Mouse (Mus musculus) lung, postnatal 0 days (tissue): ENCODE results near the gene Sgcb. TPM values are rescaled to one million over a fixed set of nuclear protein-coding genes. Genes with fewer than 3 reads are reported as not detected.

Experiments used
- ATAC-seq: fragments of 200-750 bp; cut with Nextera tagmentation; 2 replicates; pipeline ENCODE4 v1.8.0; 2017; ENCODE audit warnings: moderate library complexity
- DNase-seq: peaks from one replicate; pipeline ENCODE4 v3.0.0-alpha.2; 2016; ENCODE audit warnings: low spot score
- H3K27ac ChIP-seq: fragments of 300-500 bp; sonication (generic); 2 replicates; pipeline ENCODE4 v1.5.1; 2014; ENCODE audit warnings: antibody characterized with exemption, mild to moderate bottlenecking, low read length, mixed read lengths
- H3K27me3 ChIP-seq: fragments of 300-500 bp; sonication (generic); replicated peaks from 2 replicates; pipeline ENCODE4 v1.6.1; 2014; ENCODE audit warnings: low read length, mixed read lengths; ENCODE audit not compliant: insufficient read depth
- H3K36me3 ChIP-seq: fragments of 300-500 bp; sonication (generic); 2 replicates; pipeline ENCODE4 v1.6.1; 2014; ENCODE audit warnings: low read length, mixed read lengths; ENCODE audit not compliant: insufficient read depth
- H3K4me1 ChIP-seq: fragments of 300-500 bp; sonication (generic); 2 replicates; pipeline ENCODE4 v1.6.1; 2014; ENCODE audit warnings: antibody characterized with exemption, low read depth, low read length, mixed read lengths; ENCODE audit not compliant: insufficient read depth
- H3K4me2 ChIP-seq: fragments of 300-500 bp; sonication (generic); replicated peaks from 2 replicates; pipeline ENCODE4 v1.6.1; 2014; ENCODE audit warnings: low read depth, mild to moderate bottlenecking, low read length, moderate library complexity, mixed read lengths
- H3K4me3 ChIP-seq: fragments of 300-500 bp; sonication (generic); 2 replicates; pipeline ENCODE4 v1.5.1; 2014; ENCODE audit warnings: low read depth, low read length
- H3K9ac ChIP-seq: fragments of 300-500 bp; sonication (generic); replicated peaks from 2 replicates; pipeline ENCODE4 v1.6.1; 2014; ENCODE audit warnings: low read depth, mild to moderate bottlenecking
- H3K9me3 ChIP-seq: fragments of 300-500 bp; sonication (generic); 2 replicates; pipeline ENCODE4 v1.6.1; 2016; ENCODE audit warnings: low read length, mixed read lengths
- CTCF ChIP-seq: IDR thresholded peaks from 2 replicates; pipeline ENCODE4 v1.5.1; 2016; ENCODE audit warnings: antibody characterized with exemption, mild to moderate bottlenecking
- EP300 ChIP-seq: IDR thresholded peaks from 2 replicates; pipeline ENCODE4 v1.6.1; 2016; ENCODE audit warnings: antibody characterized with exemption, mild to moderate bottlenecking, control low read depth
- WGBS: fragments of 180-500 bp; shearing (Covaris S2); extraction: QIAGEN DNeasy Blood & Tissue Kit; methylation state at CpG from one replicate; pipeline ENCODE4 v1.1.7; 2014; 5-methylcytosine and 5-hydroxymethylcytosine counted together
- polyA plus RNA-seq: library from polyadenylated mRNA; unstranded; fragments of >200 nt; fragmentation: Nextera tagmentation; extraction: Ambion mirVana; gene quantifications from 2 replicates; pipeline ENCODE4 v1.2.1, GENCODE M21; 2015

Sgcb gene
- polyA plus RNA-seq, 1 experiment from 2014 or later: 16.4 TPM

DNA sequence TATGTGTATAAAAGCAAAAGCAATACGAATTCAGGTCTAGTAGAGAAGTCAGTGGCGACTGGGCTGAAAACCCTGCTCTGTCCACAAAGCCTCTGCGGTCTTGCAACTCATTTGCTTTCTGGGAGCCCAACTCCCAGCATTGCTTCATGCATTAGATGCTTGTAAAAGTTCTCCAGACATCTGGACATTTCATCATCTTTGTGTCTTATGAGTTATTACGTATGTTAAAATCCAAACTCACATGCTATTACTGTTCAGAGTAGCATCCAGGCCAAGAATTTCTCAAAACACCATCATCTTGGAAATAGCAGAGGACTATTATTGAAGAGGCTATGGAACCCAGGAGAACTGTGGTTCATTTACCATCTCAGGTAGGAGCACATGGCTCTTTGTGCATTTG is 36.5 kb downstream of the Sgcb start:
- ATAC-seq (peak; percentile 67), DNase-seq (peak; percentile 70)
- Histone ChIP-seq H3K27me3 (no peaks in the 10 kb centered on the region), H3K9ac (no peak overlapping the region), H3K27ac (no peak overlapping the region), H3K4me3 (no peak overlapping the region), H3K4me2 (no peak overlapping the region), H3K9me3 (no peaks in the 10 kb centered on the region), H3K36me3 (no peaks in the 10 kb centered on the region), H3K4me1 (no peaks in the 10 kb centered on the region)
- 86% methylated on average over 4 of the region's 4 CpGs for WGBS
- TF ChIP-seq EP300 (no peak), CTCF (no peak)

- DNase-seq (no peak), ATAC-seq (no peak)
- Histone ChIP-seq H3K36me3 (no peaks in the 10 kb centered on the region), H3K9ac (no peak overlapping the region), H3K4me1 (no peaks in the 10 kb centered on the region), H3K27ac (no peak overlapping the region), H3K4me3 (no peak overlapping the region), H3K4me2 (no peak overlapping the region), H3K9me3 (no peaks in the 10 kb centered on the region), H3K27me3 (no peaks in the 10 kb centered on the region)
- WGBS: 76% methylated on average over 6 of the region's 6 CpGs
- TF ChIP-seq EP300 (no peak), CTCF (no peak)
These were observed 42.6 kb downstream of the Sgcb start for GRCm38 (mm10) chr5:73604964-73605363.

GRCm38 (mm10) chr5:73604542-73604941 is 43.0 kb downstream of the Sgcb start:
- ATAC-seq: no peak
- Histone ChIP-seq H3K4me1 (no peaks in the 10 kb centered on the region), H3K9me3 (no peaks in the 10 kb centered on the region), H3K4me3 (no peak overlapping the region), H3K36me3 (no peaks in the 10 kb centered on the region), H3K27ac (no peak overlapping the region), H3K9ac (no peak overlapping the region), H3K27me3 (no peaks in the 10 kb centered on the region), H3K4me2 (no peak overlapping the region)
- 85% methylated on average over 6 of the region's 6 CpGs for WGBS
- no peak for DNase-seq
- TF ChIP-seq CTCF: no peak
- TF ChIP-seq EP300: no peak

- DNase-seq (peak; percentile 12), ATAC-seq (no peak)
- WGBS: 64% methylated on average over 3 of the region's 3 CpGs
- no peak overlapping the region for H3K27ac ChIP-seq
- TF ChIP-seq CTCF (peak; percentile 58), EP300 (no peak)
- no peaks in the 10 kb centered on the region for H3K36me3 ChIP-seq
- no peaks in the 10 kb centered on the region for H3K27me3 ChIP-seq
- H3K4me3 ChIP-seq: no peak overlapping the region
- no peak overlapping the region for H3K4me2 ChIP-seq
- H3K9ac ChIP-seq: no peak overlapping the region
- H3K9me3 ChIP-seq: no peaks in the 10 kb centered on the region
- H3K4me1 ChIP-seq: no peaks in the 10 kb centered on the region
These were observed 44.7 kb downstream of the Sgcb start for GRCm38 (mm10) chr5:73602865-73603264.

- DNase-seq (no peak), ATAC-seq (no peak)
- Histone ChIP-seq H3K36me3 (no peaks in the 10 kb centered on the region), H3K4me2 (no peak overlapping the region), H3K4me1 (no peaks in the 10 kb centered on the region), H3K4me3 (no peak overlapping the region), H3K27ac (no peak overlapping the region), H3K9me3 (no peaks in the 10 kb centered on the region), H3K9ac (no peak overlapping the region), H3K27me3 (no peaks in the 10 kb centered on the region)
- WGBS: 79% methylated on average over 8 of the region's 8 CpGs
- TF ChIP-seq CTCF (no peak), EP300 (no peak)
These were observed 46.2 kb downstream of the Sgcb start for GRCm38 (mm10) chr5:73601361-73601763.

DNA sequence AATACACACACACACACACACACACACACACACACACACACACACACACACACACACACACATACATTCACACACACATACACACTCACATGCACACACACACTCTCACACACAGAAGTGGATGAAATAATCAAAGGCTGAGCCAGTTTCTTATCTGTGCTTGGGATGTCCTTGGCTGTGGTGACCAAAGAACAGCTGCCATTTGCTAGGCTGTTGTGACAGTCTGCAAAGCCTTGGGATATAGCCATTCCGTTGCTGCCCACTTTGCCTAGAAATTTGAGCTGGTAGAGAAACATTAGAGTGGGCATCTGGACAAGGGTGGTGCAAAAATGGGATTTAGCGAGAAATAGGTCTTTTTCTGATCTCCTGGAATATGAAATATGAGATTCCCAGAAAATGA is 47.6 kb downstream of the Sgcb start:
- Histone ChIP-seq H3K9me3 (no peaks in the 10 kb centered on the region), H3K9ac (no peak overlapping the region), H3K4me2 (no peak overlapping the region), H3K4me1 (no peaks in the 10 kb centered on the region), H3K36me3 (no peaks in the 10 kb centered on the region), H3K4me3 (no peak overlapping the region), H3K27me3 (no peaks in the 10 kb centered on the region), H3K27ac (no peak overlapping the region)
- DNase-seq (no peak), ATAC-seq (0 out of 2 replicates have a peak, but pooled peaks have one; percentile 17)
- 56% methylated on average over 2 of the region's 2 CpGs for WGBS
- TF ChIP-seq CTCF: no peak
- TF ChIP-seq EP300: no peak
